Mouse (Mus musculus): ENCODE results near the gene Egln2. TPM values are rescaled to one million over a fixed set of nuclear protein-coding genes. Genes with fewer than 3 reads are reported as not detected.

The Egln2 gene
- polyA plus RNA-seq, 1 experiment, result 61.4 TPM

DNA sequence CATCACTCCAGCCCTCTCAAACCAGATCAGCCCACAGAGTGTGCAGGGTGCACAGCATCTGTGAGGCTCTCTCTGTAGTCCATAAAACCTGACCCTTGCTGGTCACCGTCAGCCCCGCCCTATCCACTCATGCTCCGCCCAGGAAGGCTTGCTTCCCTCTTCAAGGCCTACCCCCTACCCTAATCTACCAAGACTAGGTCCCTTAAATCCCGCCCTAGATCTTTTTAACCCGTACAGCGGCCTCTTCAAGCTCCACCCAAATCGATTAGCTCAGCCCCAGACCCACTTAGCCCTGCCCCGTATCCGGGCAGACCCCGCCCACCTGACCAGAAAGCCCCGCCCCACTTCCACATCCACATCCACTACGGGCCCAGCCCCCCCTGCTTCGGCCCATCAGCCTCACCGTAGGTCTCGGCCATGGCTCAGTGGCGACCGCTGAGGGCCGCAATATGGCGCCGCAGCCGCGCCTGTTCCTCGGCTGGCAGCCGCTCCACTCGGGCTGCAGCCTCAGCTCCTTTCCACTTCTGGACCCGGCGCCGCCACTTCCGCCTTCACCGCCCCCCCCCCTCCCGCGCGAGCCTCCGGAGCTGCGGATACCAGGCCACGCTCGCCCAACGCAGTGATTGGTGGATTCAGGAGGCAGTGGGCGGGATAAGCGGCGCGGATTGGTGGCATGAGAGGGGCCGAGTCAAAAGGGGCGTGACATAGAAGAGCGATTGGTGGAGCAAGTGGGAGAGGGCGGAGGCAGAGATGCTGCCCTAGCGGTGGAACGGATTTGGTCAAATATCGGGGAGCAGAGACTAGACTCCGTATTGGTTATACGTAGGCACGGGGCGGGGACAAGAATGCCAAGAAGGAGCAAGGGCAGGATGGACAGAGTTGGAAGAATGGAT, 12.0 kb upstream of the Egln2 start, which contains the start of gene Rab4b:
Rab4b (minus strand) TSS at position 573 of the 893 bp plus-strand sequence.
- peak within 1 kb of the TSS; percentile 82 for H3K4me2 ChIP-seq (ENCODE audit: low read depth)
- peaks cover 5% of the 10 kb centered on the region for H3K36me3 ChIP-seq (ENCODE audit: control insufficient read depth, insufficient read depth)
- peak within 1 kb of the TSS; percentile 7 for H3ac ChIP-seq (ENCODE audit: control insufficient read depth, insufficient read length)
- peak within 1 kb of the TSS; percentile 42 for H3K4me3 ChIP-seq
- H3K27me3 ChIP-seq (ENCODE audit: control insufficient read depth, insufficient read depth, insufficient read length), result no peaks in the 10 kb centered on the region
- H3K79me2 ChIP-seq (ENCODE audit: control insufficient read depth, insufficient read depth), result peaks cover 7% of the 10 kb centered on the region
- TF ChIP-seq MAX (IDR thresholded peaks at IDR 0.05; ENCODE audit: low read depth), result no peak
- TF ChIP-seq CEBPB (IDR thresholded peaks at IDR 0.05; ENCODE audit: insufficient read depth, poor library complexity, severe bottlenecking), result no peak
- TF ChIP-seq POLR2AphosphoS2 (IDR thresholded peaks at IDR 0.05; ENCODE audit: insufficient read length, low read depth), result no peak
- TF ChIP-seq TCF3 (IDR thresholded peaks at IDR 0.05; ENCODE audit: insufficient read length, low read depth), result no peak
- TF ChIP-seq E2F4 (IDR thresholded peaks at IDR 0.05; ENCODE audit: insufficient read depth), result no peak
- no peak for TF ChIP-seq USF1 (IDR thresholded peaks at IDR 0.05; ENCODE audit: low read depth)
- no peak for TF ChIP-seq TCF12 (IDR thresholded peaks at IDR 0.05; ENCODE audit: insufficient read depth, poor library complexity, severe bottlenecking)
- peak; percentile 54 for TF ChIP-seq SRF (IDR thresholded peaks at IDR 0.05; ENCODE audit: control insufficient read depth, insufficient read length, low read depth)
- TF ChIP-seq MYOD1 (IDR thresholded peaks at IDR 0.05; ENCODE audit: control insufficient read depth in 1 of 3, insufficient read length in 2 of 3, low read depth in 2 of 3), result no peak
- peak; percentile 41 for TF ChIP-seq POLR2A (IDR thresholded peaks at IDR 0.05; ENCODE audit: insufficient read length, low read depth)

DNA sequence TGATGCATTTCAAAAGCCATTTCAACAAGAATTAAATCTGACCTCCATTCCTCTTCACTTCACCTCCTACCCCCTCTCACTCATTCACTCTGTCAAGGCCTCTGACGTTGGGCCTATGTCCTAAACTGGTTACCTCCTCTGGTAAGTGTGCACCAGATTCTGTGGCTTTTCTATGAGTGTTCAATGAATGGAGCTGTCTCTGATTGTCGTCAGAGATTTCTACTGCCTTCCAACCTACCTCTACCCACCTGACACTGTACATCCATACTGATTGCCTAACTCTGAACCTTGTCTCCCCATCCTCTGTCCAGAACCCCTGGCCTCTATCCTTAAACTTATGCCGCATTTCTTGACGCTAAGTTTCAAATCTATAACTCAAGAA, 11.3 kb upstream of the Egln2 start:
- peak overlapping the region; percentile 42 for H3K4me3 ChIP-seq
- H3K4me2 ChIP-seq (ENCODE audit: low read depth), result peak overlapping the region; percentile 82
- H3K27me3 ChIP-seq (ENCODE audit: control insufficient read depth, insufficient read depth, insufficient read length), result no peaks in the 10 kb centered on the region
- H3K79me2 ChIP-seq (ENCODE audit: control insufficient read depth, insufficient read depth), result peaks cover 7% of the 10 kb centered on the region
- TF ChIP-seq SRF (IDR thresholded peaks at IDR 0.05; ENCODE audit: control insufficient read depth, insufficient read length, low read depth), result no peak
- TF ChIP-seq MAX (IDR thresholded peaks at IDR 0.05; ENCODE audit: low read depth), result no peak
- TF ChIP-seq MYOG (IDR thresholded peaks at IDR 0.05; ENCODE audit: control insufficient read depth in 1 of 3, insufficient read depth in 1 of 3, insufficient read length in 2 of 3, low read depth in 2 of 3), result no peak
- TF ChIP-seq CEBPB (IDR thresholded peaks at IDR 0.05; ENCODE audit: insufficient read depth, poor library complexity, severe bottlenecking), result no peak
- no peak for TF ChIP-seq E2F4 (IDR thresholded peaks at IDR 0.05; ENCODE audit: insufficient read depth)
- no peak for TF ChIP-seq REST (IDR thresholded peaks at IDR 0.05; ENCODE audit: insufficient read depth, insufficient read length)
- TF ChIP-seq TCF3 (IDR thresholded peaks at IDR 0.05; ENCODE audit: insufficient read length, low read depth), result no peak
- no peak overlapping the region for H3ac ChIP-seq (ENCODE audit: control insufficient read depth, insufficient read length)
- peaks cover 5% of the 10 kb centered on the region for H3K36me3 ChIP-seq (ENCODE audit: control insufficient read depth, insufficient read depth)

DNA sequence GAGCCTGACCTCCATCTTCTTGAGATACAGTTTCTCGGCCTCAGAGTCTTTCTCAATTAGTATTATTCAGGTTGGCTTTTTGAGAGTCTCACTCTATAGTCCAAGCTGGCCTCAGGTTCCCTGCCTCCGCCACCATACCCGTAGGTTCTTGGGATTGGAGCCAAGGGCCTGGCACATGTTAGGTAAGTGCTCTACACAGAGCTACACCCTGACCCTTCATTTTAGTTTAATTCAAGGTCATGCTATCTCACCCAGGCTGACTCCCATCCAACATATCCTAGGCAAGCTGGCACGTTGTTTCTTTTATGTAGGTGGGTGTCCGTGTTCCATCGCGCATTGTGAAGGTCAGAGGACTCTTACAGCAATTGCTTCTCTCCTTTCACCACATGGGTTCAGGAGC, 8.3 kb upstream of the Egln2 start:
- TF ChIP-seq MAX (IDR thresholded peaks at IDR 0.05; ENCODE audit: low read depth) (no peak), POLR2AphosphoS2 (IDR thresholded peaks at IDR 0.05; ENCODE audit: insufficient read length, low read depth) (no peak), CEBPB (IDR thresholded peaks at IDR 0.05; ENCODE audit: insufficient read depth, poor library complexity, severe bottlenecking) (no peak), SRF (IDR thresholded peaks at IDR 0.05; ENCODE audit: control insufficient read depth, insufficient read length, low read depth) (no peak), TCF3 (IDR thresholded peaks at IDR 0.05; ENCODE audit: insufficient read length, low read depth) (no peak), MYOD1 (IDR thresholded peaks at IDR 0.05; ENCODE audit: control insufficient read depth in 1 of 3, insufficient read length in 2 of 3, low read depth in 2 of 3) (no peak), E2F4 (IDR thresholded peaks at IDR 0.05; ENCODE audit: insufficient read depth) (no peak), POLR2A (IDR thresholded peaks at IDR 0.05; ENCODE audit: insufficient read length, low read depth) (no peak), REST (IDR thresholded peaks at IDR 0.05; ENCODE audit: insufficient read depth, insufficient read length) (no peak)
- peaks cover 5% of the 10 kb centered on the region for H3K36me3 ChIP-seq (ENCODE audit: control insufficient read depth, insufficient read depth)

DNA sequence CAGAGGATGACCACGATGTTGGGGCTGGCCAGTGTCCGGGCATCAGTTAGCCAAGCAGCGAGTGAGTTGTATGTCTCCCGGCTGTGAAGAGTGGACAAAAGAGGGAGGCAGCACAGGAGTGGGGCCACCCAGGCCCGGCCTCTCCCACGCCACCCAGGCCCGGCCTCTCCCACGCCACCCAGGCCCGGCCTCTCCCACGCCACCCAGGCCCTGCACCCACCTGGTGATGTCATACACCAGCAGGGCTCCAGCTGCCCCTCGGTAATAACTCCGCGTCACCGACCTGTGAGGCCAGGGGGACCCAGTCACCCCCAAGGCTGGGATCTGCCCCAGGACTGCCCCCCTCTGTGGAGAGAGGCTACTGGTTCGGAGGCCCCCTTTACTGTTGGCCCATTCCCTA, 7.9 kb upstream of the Egln2 start:
- H3K36me3 ChIP-seq (ENCODE audit: control insufficient read depth, insufficient read depth), result peaks cover 5% of the 10 kb centered on the region
- no peak overlapping the region for H3ac ChIP-seq (ENCODE audit: control insufficient read depth, insufficient read length)
- H3K4me2 ChIP-seq (ENCODE audit: low read depth), result no peak overlapping the region
- no peak for TF ChIP-seq MAX (IDR thresholded peaks at IDR 0.05; ENCODE audit: low read depth)
- TF ChIP-seq REST (IDR thresholded peaks at IDR 0.05; ENCODE audit: insufficient read depth, insufficient read length), result no peak
- no peak for TF ChIP-seq USF1 (IDR thresholded peaks at IDR 0.05; ENCODE audit: low read depth)
- no peak for TF ChIP-seq POLR2A (IDR thresholded peaks at IDR 0.05; ENCODE audit: insufficient read length, low read depth)
- TF ChIP-seq SRF (IDR thresholded peaks at IDR 0.05; ENCODE audit: control insufficient read depth, insufficient read length, low read depth), result no peak
- no peak for TF ChIP-seq POLR2AphosphoS2 (IDR thresholded peaks at IDR 0.05; ENCODE audit: insufficient read length, low read depth)
- no peak for TF ChIP-seq MYOG (IDR thresholded peaks at IDR 0.05; ENCODE audit: control insufficient read depth in 1 of 3, insufficient read depth in 1 of 3, insufficient read length in 2 of 3, low read depth in 2 of 3)
- TF ChIP-seq CEBPB (IDR thresholded peaks at IDR 0.05; ENCODE audit: insufficient read depth, poor library complexity, severe bottlenecking), result no peak
- no peak for TF ChIP-seq TCF3 (IDR thresholded peaks at IDR 0.05; ENCODE audit: insufficient read length, low read depth)
- TF ChIP-seq E2F4 (IDR thresholded peaks at IDR 0.05; ENCODE audit: insufficient read depth), result no peak
- H3K79me2 ChIP-seq (ENCODE audit: control insufficient read depth, insufficient read depth), result peaks cover 7% of the 10 kb centered on the region
- H3K27me3 ChIP-seq (ENCODE audit: control insufficient read depth, insufficient read depth, insufficient read length), result no peaks in the 10 kb centered on the region
- no peak overlapping the region for H3K4me3 ChIP-seq

More for the DNA sequence above, 8.3 kb upstream of the Egln2 start:
- Histone ChIP-seq H3K4me3 (no peak overlapping the region), H3ac (ENCODE audit: control insufficient read depth, insufficient read length) (no peak overlapping the region), H3K79me2 (ENCODE audit: control insufficient read depth, insufficient read depth) (peaks cover 7% of the 10 kb centered on the region), H3K4me2 (ENCODE audit: low read depth) (no peak overlapping the region), H3K27me3 (ENCODE audit: control insufficient read depth, insufficient read depth, insufficient read length) (no peaks in the 10 kb centered on the region)
